Comparison of ENCODE assay signal across 9 mouse cellular contexts in genomic region chr2:167552927-167553402, GRCm38 (mm10). TPM values are rescaled to one million over a fixed set of nuclear protein-coding genes. Genes with fewer than 3 reads are reported as not detected.
DNase-seq lines count a peak whose midpoint lies in the region; ATAC-seq lines count a peak whose summit lies in the region.
"Had no signal": no experiment of that assay in that cellular context is flagged by ENCODE, and none has a peak within 500 bp of the region (broad histone marks: within the 10 kb centered on the region; RNA-seq: fewer than 3 reads in every experiment).

No protein-coding gene starts in this region.

- no peak for ATAC-seq in midbrain, embryonic 15.5 days (replicated peaks)
- peak; percentile 60 for ATAC-seq in intestine, embryonic 16.5 days
- no peak for ATAC-seq in megakaryocyte, adult 5-6 weeks (ENCODE audit: poor library complexity, severe bottlenecking)
- no peak for ATAC-seq in CD4-positive, CD25-positive, alpha-beta regulatory T cell, adult 4 months

- H3K27me3 ChIP-seq in midbrain, embryonic 10.5 days (ENCODE audit: low read depth, poor library complexity, severe bottlenecking), result 0 out of 2 replicates have a peak, but pooled peaks cover 1% of the 10 kb centered on the region
- H3K27me3 ChIP-seq in midbrain, embryonic 15.5 days (replicated peaks), result no peaks in the 10 kb centered on the region
- no peaks in the 10 kb centered on the region for H3K27me3 ChIP-seq in embryonic facial prominence, embryonic 10.5 days (replicated peaks; ENCODE audit: low read depth, poor library complexity, severe bottlenecking)
- no peaks in the 10 kb centered on the region for H3K27me3 ChIP-seq in intestine, embryonic 16.5 days (replicated peaks; ENCODE audit: control insufficient read depth, insufficient read depth, low read length)
- H3K27me3 ChIP-seq: midbrain, embryonic 12.5 days had no signal

- H3K4me3 ChIP-seq in midbrain, embryonic 10.5 days, result no peak overlapping the region
- H3K4me3 ChIP-seq in midbrain, embryonic 15.5 days, result no peak overlapping the region
- no peak overlapping the region for H3K4me3 ChIP-seq in embryonic facial prominence, embryonic 10.5 days
- no peak overlapping the region for H3K4me3 ChIP-seq in intestine, embryonic 16.5 days (ENCODE audit: low read length)
- H3K4me3 ChIP-seq: midbrain, embryonic 12.5 days had no signal

- DNase-seq in midbrain, embryonic 10.5 days (ENCODE audit: low spot score), result peak; percentile 46
- peak; percentile 67 for DNase-seq in embryonic facial prominence, embryonic 10.5 days (ENCODE audit: low spot score)
- DNase-seq in thymus, postnatal 4 days, result peak; percentile 54
- DNase-seq: cerebellum, postnatal 36 days had no signal

- no peaks in the 10 kb centered on the region for H3K36me3 ChIP-seq in midbrain, embryonic 10.5 days
- H3K36me3 ChIP-seq in midbrain, embryonic 15.5 days (replicated peaks), result no peaks in the 10 kb centered on the region
- H3K36me3 ChIP-seq in embryonic facial prominence, embryonic 10.5 days (replicated peaks), result no peaks in the 10 kb centered on the region
- no peaks in the 10 kb centered on the region for H3K36me3 ChIP-seq in intestine, embryonic 16.5 days (ENCODE audit: control insufficient read depth, insufficient read depth, low read length)
- H3K36me3 ChIP-seq: midbrain, embryonic 12.5 days had no signal

- no peak overlapping the region for H3K4me2 ChIP-seq in midbrain, embryonic 15.5 days
- no peak overlapping the region for H3K4me2 ChIP-seq in intestine, embryonic 16.5 days (ENCODE audit: low read depth, low read length)
- H3K4me2 ChIP-seq: midbrain, embryonic 12.5 days had no signal

- no peak overlapping the region for H3K9ac ChIP-seq in midbrain, embryonic 15.5 days
- H3K9ac ChIP-seq in intestine, embryonic 16.5 days (ENCODE audit: low read depth, low read length), result no peak overlapping the region
- H3K9ac ChIP-seq: midbrain, embryonic 12.5 days had no signal

- WGBS in midbrain, embryonic 10.5 days, result 22% methylated on average over 11 of the region's 11 CpGs
- WGBS in midbrain, embryonic 15.5 days, result 16% methylated on average over 11 of the region's 11 CpGs
- 23% methylated on average over 11 of the region's 11 CpGs for WGBS in embryonic facial prominence, embryonic 10.5 days
- 20% methylated on average over 11 of the region's 11 CpGs for WGBS in intestine, embryonic 16.5 days

- no peaks in the 10 kb centered on the region for H3K9me3 ChIP-seq in midbrain, embryonic 10.5 days (replicated peaks)
- no peaks in the 10 kb centered on the region for H3K9me3 ChIP-seq in midbrain, embryonic 15.5 days
- no peaks in the 10 kb centered on the region for H3K9me3 ChIP-seq in embryonic facial prominence, embryonic 10.5 days
- no peaks in the 10 kb centered on the region for H3K9me3 ChIP-seq in intestine, embryonic 16.5 days (ENCODE audit: control insufficient read depth, low read length)
- H3K9me3 ChIP-seq: midbrain, embryonic 12.5 days had no signal

- H3K27ac ChIP-seq in midbrain, embryonic 10.5 days (replicated peaks), result peak overlapping the region; percentile 73
- no peak overlapping the region for H3K27ac ChIP-seq in midbrain, embryonic 15.5 days
- H3K27ac ChIP-seq in embryonic facial prominence, embryonic 10.5 days (replicated peaks), result peak overlapping the region; percentile 82
- H3K27ac ChIP-seq in intestine, embryonic 16.5 days (ENCODE audit: low read length), result peak overlapping the region; percentile 12
- H3K27ac ChIP-seq: midbrain, embryonic 12.5 days had no signal

- H3K4me1 ChIP-seq in midbrain, embryonic 10.5 days, result peaks cover 16% of the 10 kb centered on the region
- no peaks in the 10 kb centered on the region for H3K4me1 ChIP-seq in midbrain, embryonic 15.5 days
- peaks cover 39% of the 10 kb centered on the region for H3K4me1 ChIP-seq in embryonic facial prominence, embryonic 10.5 days
- H3K4me1 ChIP-seq in intestine, embryonic 16.5 days (ENCODE audit: control insufficient read depth, insufficient read depth, low read length), result no peaks in the 10 kb centered on the region

RNA-seq across cellular contexts. Expression of gene Snai1, which starts 15.0 kb away (rescaled TPM):
- 30.0 and 36.1 TPM in 2 replicates for polyA plus RNA-seq in midbrain, embryonic 10.5 days (2016; fragmentation: Nextera tagmentation; extraction: Ambion mirVana)
- polyA plus RNA-seq in midbrain, embryonic 15.5 days (2015; fragmentation: Nextera tagmentation; extraction: Ambion mirVana), result 5.1 and 6.4 TPM in 2 replicates
- polyA plus RNA-seq in embryonic facial prominence, embryonic 10.5 days (2016; fragmentation: Nextera tagmentation; extraction: Ambion mirVana), result 86.3 and 93.8 TPM in 2 replicates
- 15.6 TPM in 2 replicates for polyA plus RNA-seq in intestine, embryonic 16.5 days (2015; fragmentation: Nextera tagmentation; extraction: Ambion mirVana)
- total RNA-seq in megakaryocyte, adult 5-6 weeks (2015), result 0.40 and 1.8 TPM in 2 replicates
- 0.40 TPM in 1 of 2 replicates, not detected in the other for total RNA-seq in megakaryocyte, adult 5-6 weeks (2017)
- under 1 TPM in 1 of 2 experiments, not detected in 1; 0.27 TPM for polyA plus RNA-seq in CD4-positive, CD25-positive, alpha-beta regulatory T cell, adult 4 months (2017; shearing (Covaris generic))
